Mouse (Mus musculus) spleen, adult 2 months (tissue): ENCODE data around the gene Pvr. TPM values are rescaled to one million over a fixed set of nuclear protein-coding genes. Genes with fewer than 3 reads are reported as not detected.

Experiments used
- DNase-seq, 2 experiments: peaks; one replicate each; pipeline versions ENCODE4 v3.0.0 to v3.0.0-alpha.2; 2012 to 2021; ENCODE audit warnings: low spot score in 2 of 2, low read depth in 1 of 2
- H3K27ac ChIP-seq: fragments of 200-500 bp; 2 replicates; pipeline ENCODE4 v1.5.1; 2012; ENCODE audit warnings: low read length, inconsistent platforms; ENCODE audit not compliant: insufficient read depth
- H3K27me3 ChIP-seq: fragments of 200-500 bp; 2 replicates; pipeline ENCODE4 v1.6.1; 2012; ENCODE audit warnings: mild to moderate bottlenecking, moderate library complexity, low read length, inconsistent platforms; ENCODE audit not compliant: control insufficient read depth, insufficient read depth
- H3K36me3 ChIP-seq: fragments of 200-500 bp; 2 replicates; pipeline ENCODE4 v1.6.1; 2012; ENCODE audit warnings: mild to moderate bottlenecking, low read length, inconsistent platforms; ENCODE audit not compliant: control insufficient read depth, insufficient read depth
- H3K4me1 ChIP-seq: fragments of 200-500 bp; 2 replicates; pipeline ENCODE4 v1.6.1; 2011; ENCODE audit warnings: inconsistent platforms; ENCODE audit not compliant: control insufficient read depth, insufficient read depth, insufficient read length
- H3K4me3 ChIP-seq: fragments of 200-500 bp; 2 replicates; pipeline ENCODE4 v1.5.1; 2011; ENCODE audit warnings: mild to moderate bottlenecking, inconsistent platforms; ENCODE audit not compliant: insufficient read depth, insufficient read length; ENCODE audit errors: extremely low read depth
- CTCF ChIP-seq: fragments of 200-500 bp; IDR thresholded peaks from 2 replicates; pipeline ENCODE4 v1.5.1; 2011; ENCODE audit warnings: mild to moderate bottlenecking, inconsistent platforms; ENCODE audit not compliant: insufficient read depth, insufficient read length, insufficient replicate concordance; ENCODE audit errors: extremely low read depth
- POLR2A ChIP-seq: fragments of 200-500 bp; IDR thresholded peaks from 2 replicates; pipeline ENCODE4 v1.6.1; 2011; ENCODE audit warnings: low read depth, low read length, inconsistent platforms
- WGBS: fragments of 180-500 bp; shearing (Covaris S2); methylation state at CpG from one replicate; pipeline ENCODE4 v1.1.7; 2018; 5-methylcytosine and 5-hydroxymethylcytosine counted together
- polyA plus RNA-seq: library from polyadenylated mRNA; depleted of rRNA; stranded (reverse); fragments of >200 nt; gene quantifications from 2 replicates; pipeline ENCODE4 v1.2.3, GENCODE M21; 2012; rRNA removed

The Pvr gene
- polyA plus RNA-seq, 1 experiment, result 8.0 TPM

DNA sequence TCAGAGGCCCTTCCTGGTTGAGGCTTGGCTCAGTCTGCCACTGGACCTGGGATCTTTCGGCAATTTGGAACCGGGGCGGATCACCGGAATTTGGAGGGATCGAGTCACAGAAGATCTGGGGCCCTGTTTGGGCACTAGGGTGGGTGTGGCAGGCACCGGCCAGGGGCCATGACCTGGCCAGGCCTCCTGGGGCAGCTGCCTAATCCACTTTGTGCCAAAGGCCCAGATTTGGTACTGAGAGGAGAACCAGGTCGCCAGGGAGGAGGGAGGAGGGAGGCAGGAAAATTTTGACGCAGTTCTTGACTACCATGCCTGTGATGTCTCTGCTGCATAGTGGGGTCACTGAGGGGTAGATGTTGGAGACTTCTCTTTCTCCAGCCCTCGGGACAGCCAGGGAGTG lies 59.8 kb downstream of the Pvr start, which contains the start of gene Ceacam16:
Ceacam16 (minus strand) TSS at position 101 of the 400 bp plus-strand sequence.
- TF ChIP-seq CTCF (no peak), POLR2A (no peak)
- Histone ChIP-seq H3K27me3 (no peaks in the 10 kb centered on the region), H3K4me3 (no peak within 1 kb of the TSS), H3K36me3 (no peaks in the 10 kb centered on the region), H3K27ac (no peak within 1 kb of the TSS), H3K4me1 (no peaks in the 10 kb centered on the region; the same call in 1 of the 2 replicates)
- 91% methylated on average over 9 of the region's 9 CpGs for WGBS
- no peak for DNase-seq

DNA sequence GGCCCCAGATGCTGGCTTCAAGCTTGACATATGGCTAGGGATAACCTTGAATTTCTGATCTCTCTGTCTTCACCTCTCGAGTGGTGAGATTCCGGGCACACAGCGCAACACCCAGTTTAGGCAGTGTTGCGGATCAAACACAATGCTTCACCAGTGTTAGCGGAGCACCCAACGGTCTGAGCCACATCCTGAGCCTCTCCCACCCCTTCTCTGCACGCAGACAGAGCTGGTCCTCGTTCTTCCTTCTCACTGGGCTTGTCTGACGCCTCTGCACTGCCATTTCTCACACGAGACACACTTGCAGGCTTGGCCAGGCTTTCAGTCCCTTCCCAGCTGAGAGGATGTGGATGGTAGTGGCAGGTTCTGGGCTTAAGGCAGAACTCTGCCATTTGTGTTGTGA lies 61.2 kb downstream of the Pvr start:
- Histone ChIP-seq H3K36me3 (no peaks in the 10 kb centered on the region), H3K27ac (no peak overlapping the region), H3K27me3 (no peaks in the 10 kb centered on the region), H3K4me3 (no peak overlapping the region), H3K4me1 (no peaks in the 10 kb centered on the region; the same call in 1 of the 2 replicates)
- WGBS, result 42% methylated on average over 10 of the region's 10 CpGs
- TF ChIP-seq POLR2A (no peak), CTCF (no peak)
- no peak for DNase-seq

DNA sequence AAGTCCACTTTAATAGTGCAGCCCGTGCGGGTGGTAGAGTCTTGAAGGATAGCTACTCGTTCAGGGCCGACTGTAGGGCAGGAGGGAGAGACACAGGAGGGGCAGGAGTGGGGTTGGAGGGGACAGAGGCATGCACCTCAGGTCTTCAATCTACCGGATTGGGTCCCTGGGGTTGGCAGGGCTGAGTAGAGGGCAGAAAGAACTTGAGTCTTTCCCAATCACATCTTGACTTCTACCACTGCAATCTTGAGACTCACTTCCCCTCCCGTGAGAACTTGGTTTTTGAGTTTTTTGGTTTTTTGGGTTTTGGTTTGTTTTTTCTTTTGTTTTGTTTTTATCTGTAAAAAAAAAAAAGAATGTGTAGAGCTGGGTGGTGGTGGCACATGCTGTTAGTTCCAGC lies 64.7 kb downstream of the Pvr start:
- no peak overlapping the region for H3K4me3 ChIP-seq
- H3K27ac ChIP-seq, result no peak overlapping the region
- H3K4me1 ChIP-seq, result peaks cover 5% of the 10 kb centered on the region; the same call in 1 of the 2 replicates
- H3K27me3 ChIP-seq, result peaks cover 3% of the 10 kb centered on the region
- no peak for TF ChIP-seq CTCF
- no peak for TF ChIP-seq POLR2A
- 82% methylated on average over 6 of the region's 6 CpGs for WGBS
- H3K36me3 ChIP-seq, result no peaks in the 10 kb centered on the region
- no peak for DNase-seq

DNA sequence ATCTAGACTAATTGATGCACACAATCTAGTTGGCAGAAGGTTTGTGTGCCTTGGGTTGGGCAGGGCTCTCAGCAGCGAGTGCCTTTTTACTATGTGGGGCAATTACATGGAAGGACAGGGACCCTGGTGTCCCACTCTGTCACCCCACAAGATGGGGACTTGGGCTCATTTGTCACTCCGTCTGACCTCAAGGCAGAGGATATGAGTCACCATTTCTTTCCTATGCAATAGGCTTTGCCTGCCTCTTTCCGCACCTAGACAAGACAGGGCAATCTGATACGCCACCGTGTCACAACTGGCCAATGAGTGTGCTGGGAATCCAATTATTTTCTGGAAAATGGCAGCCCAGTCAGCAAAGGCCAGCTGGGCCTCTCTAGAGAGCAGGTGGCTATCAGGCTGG lies 65.3 kb downstream of the Pvr start:
- DNase-seq, result no peak
- Histone ChIP-seq H3K4me1 (peaks cover 5% of the 10 kb centered on the region; the same call in 1 of the 2 replicates), H3K4me3 (no peak overlapping the region), H3K36me3 (no peaks in the 10 kb centered on the region), H3K27ac (no peak overlapping the region), H3K27me3 (peaks cover 3% of the 10 kb centered on the region)
- WGBS, result 47% methylated on average over 5 of the region's 5 CpGs
- TF ChIP-seq POLR2A (no peak), CTCF (no peak)

Other genes starting within 250 kb of the Pvr start
- gene Apoc2, start 243.2 kb downstream of the Pvr start, polyA plus RNA-seq, result 1.2 and 5.5 TPM in 2 replicates
- gene Gm44805, start 239.7 kb downstream of the Pvr start, polyA plus RNA-seq, result not detected in 2 replicates
- gene Apoc4, start 239.7 kb downstream of the Pvr start, polyA plus RNA-seq, result 0.25 and 0.28 TPM in 2 replicates
- 4.3 and 6.7 TPM in 2 replicates for gene Apoc1, start 228.5 kb downstream of the Pvr start, polyA plus RNA-seq
- gene Apoe, start 222.0 kb downstream of the Pvr start, polyA plus RNA-seq, result 1,613 and 1,762 TPM in 2 replicates
- gene Tomm40, start 205.7 kb downstream of the Pvr start, polyA plus RNA-seq, result 51.1 and 66.8 TPM in 2 replicates
- 23.3 and 24.4 TPM in 2 replicates for gene Nectin2, start 170.7 kb downstream of the Pvr start, polyA plus RNA-seq
- 30.1 and 39.8 TPM in 2 replicates for gene Bcam, start 150.1 kb downstream of the Pvr start, polyA plus RNA-seq
- 1.4 TPM in 2 replicates for gene Cblc, start 124.4 kb downstream of the Pvr start, polyA plus RNA-seq
- 102 and 149 TPM in 2 replicates for gene Bcl3, start 98.4 kb downstream of the Pvr start, polyA plus RNA-seq
- 0.45 TPM in 1 of 2 replicates, not detected in the other for gene Gm19345, start 69.2 kb downstream of the Pvr start, polyA plus RNA-seq
- 17.0 and 21.7 TPM in 2 replicates for gene Ceacam16, start 59.9 kb downstream of the Pvr start, polyA plus RNA-seq
- gene Ceacam19, start 33.2 kb downstream of the Pvr start, polyA plus RNA-seq, result 0.09 and 0.22 TPM in 2 replicates
- gene Igsf23, start 29.6 kb upstream of the Pvr start, polyA plus RNA-seq, result 1.2 and 3.9 TPM in 2 replicates
- not detected in 2 replicates for gene Ceacam20, start 44.3 kb upstream of the Pvr start, polyA plus RNA-seq
- not detected in 2 replicates for gene Nlrp9b, start 70.3 kb upstream of the Pvr start, polyA plus RNA-seq
- gene Vmn1r91, start 178.5 kb upstream of the Pvr start, polyA plus RNA-seq, result not detected in 2 replicates
- not detected in 2 replicates for gene Gm16442, start 201.4 kb upstream of the Pvr start, polyA plus RNA-seq
- not detected in 2 replicates for gene Vmn1r93, start 217.9 kb upstream of the Pvr start, polyA plus RNA-seq
- not detected in 2 replicates for gene Vmn1r94, start 247.2 kb upstream of the Pvr start, polyA plus RNA-seq